Mouse (Mus musculus) liver, adult (tissue): ENCODE measurements around the gene St7.

Experiments used
- GATA4 ChIP-seq: IDR thresholded peaks from 2 replicates; pipeline ENCODE4 v1.6.1; 2014; ENCODE audit warnings: mild to moderate bottlenecking, low read length; ENCODE audit not compliant: insufficient replicate concordance

The St7 gene

GRCm38 (mm10) chr6:17867796-17868195, 175.1 kb downstream of the St7 start:
- TF ChIP-seq GATA4 = no peak

- TF ChIP-seq GATA4 = no peak
These were observed 179.2 kb downstream of the St7 start for GRCm38 (mm10) chr6:17871831-17872372.

- no peak for TF ChIP-seq GATA4
These were observed 182.9 kb downstream of the St7 start for GRCm38 (mm10) chr6:17875606-17876005.

- no peak for TF ChIP-seq GATA4
These were observed 183.4 kb downstream of the St7 start for GRCm38 (mm10) chr6:17876023-17876613.

- TF ChIP-seq GATA4 = no peak
These were observed 184.0 kb downstream of the St7 start for GRCm38 (mm10) chr6:17876670-17877179.

GRCm38 (mm10) chr6:17882943-17883342, 190.2 kb downstream of the St7 start:
- TF ChIP-seq GATA4 = no peak

GRCm38 (mm10) chr6:17887765-17888164, 195.0 kb downstream of the St7 start:
- TF ChIP-seq GATA4 = no peak

GRCm38 (mm10) chr6:17895562-17895961, 202.8 kb downstream of the St7 start:
- TF ChIP-seq GATA4 = no peak

- no peak for TF ChIP-seq GATA4
These were observed 205.8 kb downstream of the St7 start for GRCm38 (mm10) chr6:17898539-17898938.

GRCm38 (mm10) chr6:17903355-17903754, 210.6 kb downstream of the St7 start:
- no peak for TF ChIP-seq GATA4

GRCm38 (mm10) chr6:17905776-17906175, 213.0 kb downstream of the St7 start:
- no peak for TF ChIP-seq GATA4

GRCm38 (mm10) chr6:17906289-17906688, 213.6 kb downstream of the St7 start:
- no peak for TF ChIP-seq GATA4

- TF ChIP-seq GATA4 = no peak
These were observed 219.6 kb downstream of the St7 start for GRCm38 (mm10) chr6:17912312-17912711.

- TF ChIP-seq GATA4 = no peak
These were observed 220.1 kb downstream of the St7 start for GRCm38 (mm10) chr6:17912825-17913224.

- TF ChIP-seq GATA4 = no peak
These were observed 220.6 kb downstream of the St7 start for GRCm38 (mm10) chr6:17913315-17913714.

- no peak for TF ChIP-seq GATA4
These were observed 221.6 kb downstream of the St7 start for GRCm38 (mm10) chr6:17914300-17914699.

GRCm38 (mm10) chr6:17917233-17917632, 224.5 kb downstream of the St7 start:
- TF ChIP-seq GATA4 = no peak

- TF ChIP-seq GATA4 = no peak
These were observed 229.4 kb downstream of the St7 start for GRCm38 (mm10) chr6:17922180-17922579.

- no peak for TF ChIP-seq GATA4
These were observed 230.2 kb downstream of the St7 start for GRCm38 (mm10) chr6:17922967-17923366.
